Mouse (Mus musculus) hindbrain, embryonic 15.5 days (tissue): ENCODE results near the gene P2ry6. TPM values are rescaled to one million over a fixed set of nuclear protein-coding genes. Genes with fewer than 3 reads are reported as not detected.

ENCODE experiments used
- ATAC-seq: fragments of 200-750 bp; cut with Nextera tagmentation; 2 replicates; pipeline ENCODE4 v1.8.0; 2017; ENCODE audit warnings: low read depth, moderate number of reproducible peaks, moderate TSS enrichment; ENCODE audit not compliant: low FRiP score
- H3K27ac ChIP-seq: fragments of 300-500 bp; sonication (generic); replicated peaks from 2 replicates; pipeline ENCODE4 v1.5.1; 2015; ENCODE audit warnings: mild to moderate bottlenecking, inconsistent platforms
- H3K27me3 ChIP-seq: fragments of 300-500 bp; sonication (generic); 2 replicates; pipeline ENCODE4 v1.6.1; 2015; ENCODE audit warnings: control low read depth, inconsistent platforms
- H3K36me3 ChIP-seq: fragments of 300-500 bp; sonication (generic); 2 replicates; pipeline ENCODE4 v1.6.1; 2015; ENCODE audit warnings: control low read depth, inconsistent platforms
- H3K4me1 ChIP-seq: fragments of 300-500 bp; sonication (generic); replicated peaks from 2 replicates; pipeline ENCODE4 v1.6.1; 2015; ENCODE audit warnings: control low read depth, inconsistent platforms
- H3K4me2 ChIP-seq: fragments of 300-500 bp; sonication (generic); 2 replicates; pipeline ENCODE4 v1.6.1; 2015; ENCODE audit warnings: moderate library complexity, mild to moderate bottlenecking, inconsistent platforms
- H3K4me3 ChIP-seq: fragments of 300-500 bp; sonication (generic); 2 replicates; pipeline ENCODE4 v1.5.1; 2015; ENCODE audit warnings: mild to moderate bottlenecking, inconsistent platforms
- H3K9ac ChIP-seq: fragments of 300-500 bp; sonication (generic); 2 replicates; pipeline ENCODE4 v1.6.1; 2015; ENCODE audit warnings: inconsistent platforms
- H3K9me3 ChIP-seq: fragments of 300-500 bp; sonication (generic); 2 replicates; pipeline ENCODE4 v1.6.1; 2016; ENCODE audit warnings: control low read depth, inconsistent platforms
- WGBS: fragments of 180-500 bp; shearing (Covaris S2); methylation state at CpG from one replicate; pipeline ENCODE4 v1.1.7; 2015; 5-methylcytosine and 5-hydroxymethylcytosine counted together
- polyA plus RNA-seq: library from polyadenylated mRNA; unstranded; fragments of >200 nt; fragmentation: Nextera tagmentation; extraction: Ambion mirVana; gene quantifications from 2 replicates; pipeline ENCODE4 v1.2.1, GENCODE M21; 2015

The P2ry6 gene
- polyA plus RNA-seq, 1 experiment from 2014 or later, result 3.2 TPM

DNA sequence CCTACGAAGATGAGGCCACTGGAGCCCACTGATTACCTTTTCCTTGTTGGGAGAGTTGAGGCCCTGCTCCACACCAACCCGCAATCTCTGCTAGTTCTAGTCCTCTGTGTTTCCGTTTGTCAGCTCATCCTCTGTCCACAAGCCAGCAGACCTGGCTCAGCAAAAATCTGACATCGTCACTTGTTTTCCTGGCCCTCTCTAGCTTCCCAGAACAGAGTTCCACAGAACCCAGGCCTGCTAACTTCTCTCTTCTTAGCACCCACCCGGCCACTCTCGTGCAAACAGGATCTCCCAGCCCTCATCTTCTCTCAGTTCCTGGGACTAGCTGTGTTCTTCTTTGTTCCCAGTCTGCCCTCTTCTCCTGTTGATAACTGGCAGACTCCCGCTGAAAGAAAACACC, 21.8 kb downstream of the P2ry6 start:
- ATAC-seq, result no peak
- Histone ChIP-seq H3K4me2 (no peak overlapping the region), H3K9ac (no peak overlapping the region), H3K4me3 (no peak overlapping the region), H3K9me3 (no peaks in the 10 kb centered on the region), H3K4me1 (no peaks in the 10 kb centered on the region), H3K27me3 (no peaks in the 10 kb centered on the region), H3K36me3 (no peaks in the 10 kb centered on the region), H3K27ac (no peak overlapping the region)
- 88% methylated on average over 7 of the region's 7 CpGs for WGBS

DNA sequence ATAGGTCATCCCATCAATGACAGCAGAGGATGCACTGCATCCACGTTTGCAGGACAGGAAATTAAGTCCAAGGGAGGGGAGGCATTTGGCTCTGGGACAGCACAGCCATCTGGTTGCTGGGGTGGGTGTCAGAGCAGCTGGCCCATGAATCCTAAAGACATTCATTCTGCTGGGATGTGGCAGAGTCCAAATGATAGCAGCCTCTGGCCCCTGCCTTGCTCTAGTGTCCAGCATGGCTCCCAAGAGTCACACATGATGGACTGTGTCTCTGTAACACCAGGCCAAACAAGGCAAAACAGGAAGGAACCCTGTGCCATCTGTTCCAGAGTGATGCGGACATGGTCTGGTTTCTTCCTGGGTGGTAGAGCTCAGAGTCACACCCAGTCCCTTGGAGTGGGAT, 22.5 kb downstream of the P2ry6 start:
- no peaks in the 10 kb centered on the region for H3K27me3 ChIP-seq
- H3K27ac ChIP-seq, result no peak overlapping the region
- no peaks in the 10 kb centered on the region for H3K9me3 ChIP-seq
- no peak overlapping the region for H3K4me3 ChIP-seq
- H3K9ac ChIP-seq, result no peak overlapping the region
- no peaks in the 10 kb centered on the region for H3K4me1 ChIP-seq
- 0 out of 2 replicates have a peak, but pooled peaks have one; percentile 42 for ATAC-seq
- WGBS, result 46% methylated on average over 2 of the region's 2 CpGs
- no peak overlapping the region for H3K4me2 ChIP-seq
- H3K36me3 ChIP-seq, result no peaks in the 10 kb centered on the region

DNA sequence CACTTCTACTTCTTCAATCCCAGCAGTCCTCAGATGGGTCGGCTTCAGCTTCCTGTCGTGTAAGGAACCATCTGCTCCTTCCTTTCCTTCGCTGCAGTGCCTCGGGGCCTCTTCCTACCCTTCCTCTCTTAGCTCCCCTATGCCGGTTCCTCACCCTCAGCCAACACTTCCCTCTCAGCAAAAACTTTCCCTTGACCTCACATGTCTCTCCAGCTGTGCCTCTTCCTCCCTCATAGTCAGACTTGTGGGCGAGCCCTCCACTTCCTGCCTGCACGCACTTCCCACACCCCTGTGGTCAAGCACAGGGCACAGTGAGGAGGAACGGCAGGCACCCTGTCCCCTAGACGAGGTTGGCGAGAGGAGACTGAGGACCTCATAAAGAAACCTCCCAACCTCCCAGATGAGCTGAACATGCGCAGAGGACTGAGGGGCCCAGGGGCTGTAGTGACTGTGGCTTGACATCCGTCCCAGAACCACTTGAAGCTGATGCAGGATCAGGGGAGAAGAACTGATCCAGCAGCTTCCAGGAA, 23.9 kb downstream of the P2ry6 start:
- 69% methylated on average over 12 of the region's 12 CpGs for WGBS
- no peaks in the 10 kb centered on the region for H3K4me1 ChIP-seq
- no peak overlapping the region for H3K27ac ChIP-seq
- no peaks in the 10 kb centered on the region for H3K9me3 ChIP-seq
- no peaks in the 10 kb centered on the region for H3K27me3 ChIP-seq
- H3K9ac ChIP-seq, result no peak overlapping the region
- ATAC-seq, result no peak
- no peak overlapping the region for H3K4me3 ChIP-seq
- no peaks in the 10 kb centered on the region for H3K36me3 ChIP-seq
- H3K4me2 ChIP-seq, result no peak overlapping the region

DNA sequence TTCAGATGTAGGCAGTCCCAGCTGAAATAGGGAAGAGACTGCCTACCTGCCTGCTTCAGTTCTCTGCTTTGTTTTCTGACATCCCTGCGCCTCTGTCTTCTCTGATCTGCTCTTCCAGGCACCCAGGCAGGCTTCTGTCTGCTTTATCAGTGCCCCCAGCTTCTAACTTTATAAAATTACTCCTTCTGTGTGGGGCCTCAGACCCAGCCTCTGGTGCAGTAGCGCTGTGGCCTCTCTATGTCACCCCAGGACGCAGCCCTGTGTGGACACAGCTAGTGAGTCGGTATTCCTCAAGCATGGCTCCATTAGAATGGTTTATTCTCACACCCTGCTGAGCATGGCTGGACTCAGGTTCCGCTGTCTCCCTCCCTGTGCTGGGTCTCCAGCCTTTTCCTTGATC, 24.4 kb downstream of the P2ry6 start:
- H3K4me2 ChIP-seq, result no peak overlapping the region
- H3K27ac ChIP-seq, result no peak overlapping the region
- no peak for ATAC-seq
- H3K27me3 ChIP-seq, result no peaks in the 10 kb centered on the region
- WGBS, result 62% methylated on average over 5 of the region's 5 CpGs
- H3K9me3 ChIP-seq, result no peaks in the 10 kb centered on the region
- H3K4me1 ChIP-seq, result no peaks in the 10 kb centered on the region
- no peak overlapping the region for H3K9ac ChIP-seq
- no peak overlapping the region for H3K4me3 ChIP-seq
- H3K36me3 ChIP-seq, result no peaks in the 10 kb centered on the region

DNA sequence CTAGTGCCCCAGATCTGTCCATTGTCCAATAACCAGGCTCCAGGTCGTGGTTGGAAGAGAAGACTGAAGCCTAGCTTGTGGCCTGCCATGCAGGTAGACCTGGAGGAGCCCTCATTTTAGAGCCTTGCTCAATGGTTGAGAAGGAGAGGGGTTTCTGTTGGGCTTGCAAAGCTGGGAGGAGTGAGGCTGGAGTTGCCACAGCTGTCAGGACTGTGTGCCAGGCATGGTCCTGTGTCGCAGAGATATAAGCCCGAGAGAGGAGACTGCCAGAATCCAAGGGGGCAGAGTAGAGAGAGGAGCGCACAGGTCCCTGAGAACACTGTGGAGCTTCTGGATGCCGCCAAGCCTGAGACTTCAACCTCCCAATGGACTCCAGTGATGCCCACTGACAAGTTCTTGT, 29.7 kb downstream of the P2ry6 start:
- no peak overlapping the region for H3K4me3 ChIP-seq
- no peak for ATAC-seq
- H3K27me3 ChIP-seq, result 0 out of 2 replicates have a peak, but pooled peaks cover 4% of the 10 kb centered on the region
- H3K9me3 ChIP-seq, result no peaks in the 10 kb centered on the region
- H3K4me2 ChIP-seq, result no peak overlapping the region
- H3K36me3 ChIP-seq, result no peaks in the 10 kb centered on the region
- H3K4me1 ChIP-seq, result peaks cover 20% of the 10 kb centered on the region
- no peak overlapping the region for H3K9ac ChIP-seq
- 74% methylated on average over 5 of the region's 5 CpGs for WGBS
- H3K27ac ChIP-seq, result no peak overlapping the region

DNA sequence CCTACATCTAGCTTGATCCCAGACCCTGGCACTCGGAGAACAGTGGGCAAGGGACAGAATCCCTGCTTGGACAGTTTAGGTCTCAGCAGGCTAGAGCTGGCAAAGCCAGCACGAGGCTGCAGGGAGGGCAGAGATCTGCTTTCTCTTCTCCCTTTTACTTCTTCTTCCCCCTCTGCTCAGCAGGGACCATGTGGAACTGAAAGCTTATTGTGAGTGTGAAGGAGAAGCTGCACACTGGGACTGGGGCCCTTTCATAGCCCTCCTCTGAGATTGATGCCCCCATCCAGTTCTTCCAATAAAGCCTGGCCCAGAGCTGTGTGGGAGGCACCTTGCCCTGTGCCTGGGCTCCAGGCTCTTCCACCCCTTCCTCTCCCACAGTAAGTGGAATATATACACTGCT, 30.1 kb downstream of the P2ry6 start:
- Histone ChIP-seq H3K4me3 (no peak overlapping the region), H3K27me3 (0 out of 2 replicates have a peak, but pooled peaks cover 4% of the 10 kb centered on the region), H3K4me1 (peaks cover 20% of the 10 kb centered on the region), H3K9ac (no peak overlapping the region), H3K9me3 (no peaks in the 10 kb centered on the region), H3K4me2 (no peak overlapping the region), H3K27ac (no peak overlapping the region), H3K36me3 (no peaks in the 10 kb centered on the region)
- 50% methylated on average over 2 of the region's 2 CpGs for WGBS
- ATAC-seq, result no peak

DNA sequence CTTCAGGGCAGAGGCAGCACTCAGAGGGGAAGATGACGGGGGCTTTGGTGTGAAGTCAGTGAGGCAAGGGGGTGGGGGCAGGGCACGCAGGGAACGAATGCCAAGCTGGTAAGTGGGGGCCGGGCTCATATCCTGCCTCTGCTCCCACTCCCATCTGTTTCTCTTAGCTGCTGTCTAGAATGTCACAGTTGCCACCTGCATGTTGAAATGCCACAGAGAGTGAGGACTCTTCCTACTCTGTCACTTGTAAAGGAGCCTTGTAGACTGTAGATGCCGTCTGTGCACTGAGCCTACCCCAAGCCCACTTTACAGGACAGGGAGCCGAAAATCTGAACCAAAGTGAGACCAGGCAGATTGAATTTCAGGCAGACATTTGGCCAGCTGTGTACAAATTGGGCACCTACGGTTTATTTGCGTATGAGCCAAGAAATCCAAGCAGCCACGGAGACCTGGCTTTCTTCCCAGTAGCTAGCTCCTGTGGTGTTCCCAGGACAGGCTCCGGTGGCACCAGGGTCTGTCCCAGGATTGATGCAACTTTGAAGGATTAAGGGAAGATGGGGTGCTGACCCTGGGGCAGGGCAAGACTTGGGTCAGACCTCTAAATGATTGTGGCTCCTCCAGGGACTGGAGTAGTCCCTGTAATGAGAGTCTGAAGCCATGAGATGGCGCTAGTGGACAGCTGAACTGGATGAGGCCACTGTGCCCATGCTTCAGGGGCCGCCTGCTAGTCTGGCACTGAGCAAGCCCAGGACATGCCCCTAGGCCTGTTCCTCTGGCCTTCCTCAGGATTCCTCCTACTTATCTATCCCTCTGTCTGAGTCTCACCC, 31.4 kb downstream of the P2ry6 start:
- Histone ChIP-seq H3K4me2 (no peak overlapping the region), H3K4me3 (no peak overlapping the region), H3K36me3 (no peaks in the 10 kb centered on the region), H3K27ac (peak overlapping the region; percentile 64), H3K9ac (no peak overlapping the region), H3K9me3 (no peaks in the 10 kb centered on the region), H3K27me3 (0 out of 2 replicates have a peak, but pooled peaks cover 4% of the 10 kb centered on the region), H3K4me1 (peaks cover 20% of the 10 kb centered on the region)
- ATAC-seq, result peak; percentile 64
- WGBS, result 41% methylated on average over 12 of the region's 12 CpGs

DNA sequence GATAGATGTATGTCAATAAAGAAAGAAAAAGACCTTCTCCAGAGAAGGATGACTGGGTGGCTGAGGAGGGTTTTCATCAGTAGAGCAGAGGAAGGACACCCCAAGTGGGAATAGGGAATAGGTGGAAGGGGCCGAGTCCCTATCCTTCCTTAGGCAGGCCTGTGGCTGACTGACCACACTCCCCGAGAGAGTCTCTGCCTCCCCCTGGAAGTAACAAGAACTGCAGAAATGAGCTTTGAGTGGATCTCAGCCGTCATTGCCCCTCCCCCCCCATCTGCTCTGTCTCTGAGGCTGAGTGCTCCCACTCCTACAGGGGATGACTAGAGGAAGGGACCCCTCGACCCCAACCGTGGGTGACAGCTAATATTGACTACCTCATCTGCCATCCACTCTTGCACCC, 33.3 kb downstream of the P2ry6 start:
- peaks cover 20% of the 10 kb centered on the region for H3K4me1 ChIP-seq
- no peaks in the 10 kb centered on the region for H3K9me3 ChIP-seq
- 43% methylated on average over 5 of the region's 5 CpGs for WGBS
- no peak for ATAC-seq
- H3K4me3 ChIP-seq, result no peak overlapping the region
- H3K27ac ChIP-seq, result no peak overlapping the region
- H3K36me3 ChIP-seq, result no peaks in the 10 kb centered on the region
- no peak overlapping the region for H3K4me2 ChIP-seq
- 0 out of 2 replicates have a peak, but pooled peaks cover 4% of the 10 kb centered on the region for H3K27me3 ChIP-seq
- H3K9ac ChIP-seq, result no peak overlapping the region

DNA sequence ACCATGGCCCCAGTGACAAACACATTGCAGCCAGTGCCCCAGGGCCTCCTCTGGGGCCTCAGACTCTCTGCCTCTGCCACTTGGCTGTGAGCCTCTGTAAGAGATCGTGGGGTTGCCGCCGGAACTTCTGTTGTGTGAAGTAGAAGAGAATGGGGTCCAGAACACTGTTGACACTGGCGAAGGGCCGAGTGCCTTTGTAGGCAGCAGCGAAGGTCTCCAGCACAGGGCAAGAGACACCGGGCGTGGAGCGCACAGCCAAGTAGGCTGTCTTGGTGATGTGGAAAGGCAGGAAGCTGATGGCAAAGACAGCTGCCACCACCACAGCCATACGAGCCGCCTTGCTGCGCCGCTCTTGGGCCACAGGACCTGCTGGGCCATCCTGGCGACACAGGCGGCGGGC, 36.3 kb downstream of the P2ry6 start:
- H3K4me1 ChIP-seq, result peaks cover 7% of the 10 kb centered on the region
- no peaks in the 10 kb centered on the region for H3K36me3 ChIP-seq
- WGBS, result 83% methylated on average over 16 of the region's 16 CpGs
- H3K27ac ChIP-seq, result no peak overlapping the region
- H3K27me3 ChIP-seq, result peaks cover 6% of the 10 kb centered on the region
- no peak overlapping the region for H3K4me2 ChIP-seq
- H3K9ac ChIP-seq, result no peak overlapping the region
- no peak overlapping the region for H3K4me3 ChIP-seq
- no peaks in the 10 kb centered on the region for H3K9me3 ChIP-seq
- no peak for ATAC-seq

DNA sequence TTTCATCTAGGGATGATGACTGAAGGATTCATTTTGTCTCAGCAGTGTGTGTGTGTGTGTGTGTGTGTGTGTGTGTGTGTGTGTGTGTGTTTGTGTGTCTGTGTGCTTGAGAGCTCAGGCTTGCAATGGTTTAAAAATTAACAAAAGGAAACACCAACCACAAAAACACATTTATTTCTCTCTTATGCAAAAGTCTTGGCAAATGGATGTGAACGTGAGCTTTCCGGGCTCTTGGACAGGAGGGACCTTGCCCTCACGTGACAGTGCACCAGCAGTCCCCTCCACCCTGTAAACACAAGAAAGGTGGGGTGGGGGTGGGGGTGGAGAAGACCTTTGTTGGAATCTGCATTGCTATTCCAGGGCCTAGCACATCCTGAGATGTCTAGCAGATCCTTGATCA, 37.0 kb downstream of the P2ry6 start:
- no peak overlapping the region for H3K9ac ChIP-seq
- no peaks in the 10 kb centered on the region for H3K36me3 ChIP-seq
- H3K4me1 ChIP-seq, result peaks cover 6% of the 10 kb centered on the region
- H3K9me3 ChIP-seq, result no peaks in the 10 kb centered on the region
- peaks cover 12% of the 10 kb centered on the region for H3K27me3 ChIP-seq
- no peak overlapping the region for H3K4me2 ChIP-seq
- H3K4me3 ChIP-seq, result no peak overlapping the region
- WGBS, result 79% methylated on average over 3 of the region's 3 CpGs
- ATAC-seq, result no peak
- no peak overlapping the region for H3K27ac ChIP-seq

DNA sequence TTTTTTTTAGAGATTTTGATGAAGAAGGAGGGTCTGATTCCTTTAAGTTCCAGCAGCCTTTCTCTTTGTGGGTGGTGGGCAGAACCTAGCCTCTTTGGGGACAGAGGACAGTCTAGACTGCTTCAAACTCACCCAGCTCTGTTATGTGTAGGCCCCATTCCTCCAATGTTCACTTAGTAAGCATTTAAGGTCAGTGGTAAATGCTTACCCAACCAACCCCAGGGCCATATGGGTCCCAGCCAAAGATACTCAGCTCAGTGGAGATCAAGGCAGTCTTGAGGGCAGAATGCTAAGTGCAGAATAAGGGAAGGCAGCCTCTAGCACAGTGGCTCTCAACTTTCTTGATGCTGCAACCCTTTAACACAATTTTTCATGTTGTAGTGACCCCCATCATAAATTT, 40.9 kb downstream of the P2ry6 start:
- Histone ChIP-seq H3K4me2 (no peak overlapping the region), H3K4me3 (no peak overlapping the region), H3K9me3 (no peaks in the 10 kb centered on the region), H3K4me1 (peaks cover 26% of the 10 kb centered on the region), H3K27ac (no peak overlapping the region), H3K36me3 (no peaks in the 10 kb centered on the region), H3K27me3 (peaks cover 36% of the 10 kb centered on the region), H3K9ac (no peak overlapping the region)
- no peak for ATAC-seq

DNA sequence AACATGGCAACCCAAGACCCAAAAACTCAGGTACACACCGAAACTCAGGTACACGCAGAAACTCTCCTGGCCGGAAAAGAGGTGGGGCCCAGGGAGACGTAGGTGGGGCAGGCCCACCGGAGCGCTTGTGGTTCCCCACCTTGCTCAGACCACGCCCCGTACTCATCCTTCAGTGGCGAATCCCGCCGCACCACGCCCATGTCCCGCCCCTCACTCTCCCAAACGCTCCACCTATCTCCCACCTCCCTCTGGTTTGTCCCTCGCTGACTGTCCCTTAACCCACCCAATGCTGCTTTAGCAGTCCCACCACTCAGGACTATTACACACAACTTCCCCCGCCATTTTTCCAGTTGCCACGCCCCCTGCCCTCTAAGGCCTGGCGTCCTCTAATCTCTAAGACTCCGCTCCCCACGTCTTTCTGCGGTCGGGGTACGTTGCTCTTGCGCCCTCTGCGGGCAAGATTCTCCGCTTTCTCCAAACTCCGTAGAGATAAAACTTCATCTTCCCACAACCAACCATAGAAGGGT, 41.9 kb downstream of the P2ry6 start:
- H3K4me1 ChIP-seq, result peaks cover 34% of the 10 kb centered on the region
- H3K36me3 ChIP-seq, result no peaks in the 10 kb centered on the region
- H3K27me3 ChIP-seq, result peaks cover 42% of the 10 kb centered on the region
- WGBS, result under 1% methylated on average over 27 of the region's 27 CpGs
- peak; percentile 86 for ATAC-seq
- peak overlapping the region; percentile 87 for H3K4me2 ChIP-seq
- peak overlapping the region; percentile 27 for H3K9ac ChIP-seq
- H3K27ac ChIP-seq, result peak overlapping the region; percentile 68
- H3K4me3 ChIP-seq, result peak overlapping the region; percentile 50
- H3K9me3 ChIP-seq, result no peaks in the 10 kb centered on the region
